Mouse (Mus musculus) kidney, adult 18-20 months (tissue): ENCODE results near the gene Vmn1r152.
"Not testable (repeated sequence)": the region's sequence is repeated elsewhere in the genome, so short reads cannot be mapped to it uniquely, and the experiment has no call there.

Experiments
- DNase-seq: peaks from one replicate; pipeline ENCODE4 v3.0.0; 2021

Gene Vmn1r152

GRCm38 (mm10) chr7:22522667-22523066 lies at the start of gene Vmn1r152:
Gene Vmn1r152, plus strand, starts transcription at chr7:22522967.
- not testable (repeated sequence) for DNase-seq

- not testable (repeated sequence) for DNase-seq
Measured at GRCm38 (mm10) chr7:22499578-22499977, 23.2 kb upstream of the Vmn1r152 start, which contains the start of gene Vmn1r151. Gene Vmn1r151, minus strand, starts transcription at chr7:22499678.

- DNase-seq, result not testable (repeated sequence)
Measured at GRCm38 (mm10) chr7:22534787-22535186, 12.0 kb downstream of the Vmn1r152 start, which contains the start of gene Gm8677. Gene Gm8677, minus strand, starts transcription at chr7:22534887.

- DNase-seq, result not testable (repeated sequence)
Measured at GRCm38 (mm10) chr7:22565243-22565642, 42.5 kb downstream of the Vmn1r152 start, which contains the start of gene Gm4201. Gene Gm4201, minus strand, starts transcription at chr7:22565343.
